Comparison of ENCODE assay signal across 24 mouse cellular contexts in the genomic region with DNA sequence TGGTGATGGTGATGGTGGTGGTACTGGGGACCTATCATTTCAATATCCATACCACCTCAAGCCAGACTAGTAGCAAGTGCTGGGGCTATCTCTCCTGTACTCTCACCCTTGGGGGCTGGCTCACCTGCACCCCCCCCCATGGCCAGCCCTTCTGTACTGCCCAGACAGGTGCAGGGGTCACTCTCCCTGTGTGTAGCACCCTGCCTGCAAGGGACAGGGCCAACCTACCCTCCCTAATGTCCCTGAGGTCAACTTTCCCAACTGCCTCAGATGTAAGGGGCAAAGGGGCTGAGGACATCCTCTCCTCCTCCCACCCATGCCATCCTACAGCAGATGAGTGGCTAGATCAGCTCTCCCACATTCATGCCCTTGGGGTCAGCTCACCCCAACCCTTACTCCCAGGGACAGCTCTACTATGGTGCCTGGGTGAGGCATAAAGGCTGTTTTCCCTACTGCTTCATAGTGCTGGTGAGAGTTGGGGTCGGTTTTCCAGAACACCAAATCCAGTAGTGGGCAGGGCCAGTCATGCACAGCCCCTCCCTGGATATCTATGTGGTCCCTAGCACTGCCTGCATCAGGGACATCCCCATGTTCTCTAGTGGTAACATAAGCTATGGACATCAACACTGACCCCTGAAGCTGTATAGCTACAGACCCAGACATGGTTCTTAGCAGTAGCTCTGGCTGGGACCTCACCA. TPM values are rescaled to one million over a fixed set of nuclear protein-coding genes. Genes with fewer than 3 reads are reported as not detected.
DNase-seq lines count a peak whose midpoint lies in the region; ATAC-seq lines count a peak whose summit lies in the region.
"Had no signal": no experiment of that assay in that cellular context is flagged by ENCODE, and none has a peak within 500 bp of the region (broad histone marks: within the 10 kb centered on the region; RNA-seq: fewer than 3 reads in every experiment).

No protein-coding gene starts in this region.

- no peak overlapping the region for H3K4me2 ChIP-seq in hindbrain, embryonic 12.5 days (replicated peaks)
- H3K4me2 ChIP-seq in hindbrain, embryonic 16.5 days (ENCODE audit: low read length) = no peak overlapping the region
- no peak overlapping the region for H3K4me2 ChIP-seq in embryonic facial prominence, embryonic 15.5 days (replicated peaks)
- no peak overlapping the region for H3K4me2 ChIP-seq in limb, embryonic 13.5 days (replicated peaks)
- H3K4me2 ChIP-seq: hindbrain, embryonic 15.5 days; liver, embryonic 13.5 days; neural tube, embryonic 12.5 days had no signal

- peaks cover 17% of the 10 kb centered on the region for H3K27me3 ChIP-seq in hindbrain, embryonic 12.5 days
- peaks cover 6% of the 10 kb centered on the region for H3K27me3 ChIP-seq in hindbrain, embryonic 16.5 days (replicated peaks; ENCODE audit: control insufficient read depth, insufficient read depth, low read length)
- peaks cover 21% of the 10 kb centered on the region for H3K27me3 ChIP-seq in megakaryocyte, embryonic 14.5 days (replicated peaks)
- peaks cover 11% of the 10 kb centered on the region for H3K27me3 ChIP-seq in embryonic facial prominence, embryonic 15.5 days
- H3K27me3 ChIP-seq in limb, embryonic 13.5 days = peaks cover 19% of the 10 kb centered on the region

- ATAC-seq in hindbrain, embryonic 12.5 days (ENCODE audit: low FRiP score) = 0 out of 2 replicates have a peak, but pooled peaks have one; percentile 30
- ATAC-seq in hindbrain, embryonic 16.5 days = no peak
- ATAC-seq in megakaryocyte, adult 5-6 weeks (ENCODE audit: poor library complexity, severe bottlenecking) = no peak
- ATAC-seq in embryonic facial prominence, embryonic 15.5 days (ENCODE audit: insufficient number of reproducible peaks, low FRiP score, low TSS enrichment, low read depth) = peak; percentile 29; the same call in 1 of the 2 replicates
- ATAC-seq in limb, embryonic 13.5 days (ENCODE audit: low FRiP score, low read depth) = peak; percentile 32
- ATAC-seq: forebrain, postnatal 0 days had no signal

- no peak overlapping the region for H3K27ac ChIP-seq in hindbrain, embryonic 12.5 days
- H3K27ac ChIP-seq in hindbrain, embryonic 16.5 days (ENCODE audit: low read depth, low read length) = no peak overlapping the region
- no peak overlapping the region for H3K27ac ChIP-seq in embryonic facial prominence, embryonic 15.5 days (replicated peaks)
- no peak overlapping the region for H3K27ac ChIP-seq in limb, embryonic 13.5 days
- H3K27ac ChIP-seq: gastrocnemius, adult 2 months; hindbrain, embryonic 15.5 days; liver, embryonic 13.5 days; neural tube, embryonic 12.5 days had no signal

- no peak overlapping the region for H3K9ac ChIP-seq in hindbrain, embryonic 12.5 days
- no peak overlapping the region for H3K9ac ChIP-seq in hindbrain, embryonic 16.5 days (ENCODE audit: low read depth, low read length)
- no peak overlapping the region for H3K9ac ChIP-seq in embryonic facial prominence, embryonic 15.5 days
- no peak overlapping the region for H3K9ac ChIP-seq in limb, embryonic 13.5 days
- H3K9ac ChIP-seq: forebrain, postnatal 0 days; hindbrain, embryonic 15.5 days; liver, embryonic 13.5 days; neural tube, embryonic 12.5 days had no signal

- no peak overlapping the region for H3K4me3 ChIP-seq in hindbrain, embryonic 12.5 days
- H3K4me3 ChIP-seq in hindbrain, embryonic 16.5 days (ENCODE audit: low read length) = no peak overlapping the region
- peak overlapping the region; percentile 53 for H3K4me3 ChIP-seq in megakaryocyte, embryonic 14.5 days (replicated peaks)
- H3K4me3 ChIP-seq in embryonic facial prominence, embryonic 15.5 days (replicated peaks) = no peak overlapping the region
- no peak overlapping the region for H3K4me3 ChIP-seq in limb, embryonic 13.5 days
- H3K4me3 ChIP-seq: gastrocnemius, adult 2 months; hindbrain, embryonic 15.5 days; liver, embryonic 13.5 days; neural tube, embryonic 12.5 days had no signal

- H3K9me3 ChIP-seq in hindbrain, embryonic 12.5 days (replicated peaks) = no peaks in the 10 kb centered on the region
- H3K9me3 ChIP-seq in hindbrain, embryonic 16.5 days (ENCODE audit: control insufficient read depth, low read length) = no peaks in the 10 kb centered on the region
- H3K9me3 ChIP-seq in megakaryocyte, embryonic 14.5 days = no peaks in the 10 kb centered on the region
- H3K9me3 ChIP-seq in embryonic facial prominence, embryonic 15.5 days (replicated peaks) = no peaks in the 10 kb centered on the region
- H3K9me3 ChIP-seq in limb, embryonic 13.5 days = no peaks in the 10 kb centered on the region
- H3K9me3 ChIP-seq: hindbrain, embryonic 15.5 days; liver, embryonic 13.5 days; neural tube, embryonic 12.5 days had no signal

- DNase-seq in frontal cortex, postnatal 10 days (ENCODE audit: low spot score in 2 of 2) = no peak
- DNase-seq: adrenal gland, postnatal 36 days; cerebellum, adult 9-10 months; forebrain, postnatal 0 days; gastrocnemius, adult 2 months; kidney, adult 2 months; liver, embryonic 13.5 days; lung, postnatal 10 days; thymus, postnatal 25 days had no signal

- WGBS in hindbrain, embryonic 12.5 days = 45% methylated on average over 1 of the region's 1 CpGs
- WGBS in hindbrain, embryonic 16.5 days = 65% methylated on average over 1 of the region's 1 CpGs
- WGBS in embryonic facial prominence, embryonic 15.5 days = 40% methylated on average over 1 of the region's 1 CpGs
- 47% methylated on average over 1 of the region's 1 CpGs for WGBS in limb, embryonic 13.5 days

- H3K36me3 ChIP-seq in hindbrain, embryonic 12.5 days = no peaks in the 10 kb centered on the region
- no peaks in the 10 kb centered on the region for H3K36me3 ChIP-seq in hindbrain, embryonic 16.5 days (ENCODE audit: control insufficient read depth, insufficient read depth, low read length)
- H3K36me3 ChIP-seq in megakaryocyte, embryonic 14.5 days (replicated peaks; ENCODE audit: low read length) = no peaks in the 10 kb centered on the region
- H3K36me3 ChIP-seq in embryonic facial prominence, embryonic 15.5 days = no peaks in the 10 kb centered on the region
- no peaks in the 10 kb centered on the region for H3K36me3 ChIP-seq in limb, embryonic 13.5 days
- H3K36me3 ChIP-seq: hindbrain, embryonic 15.5 days; liver, embryonic 13.5 days; neural tube, embryonic 12.5 days had no signal

- H3K4me1 ChIP-seq in hindbrain, embryonic 12.5 days = no peaks in the 10 kb centered on the region
- H3K4me1 ChIP-seq in hindbrain, embryonic 16.5 days (ENCODE audit: control insufficient read depth, insufficient read depth, low read depth, low read length) = no peaks in the 10 kb centered on the region
- H3K4me1 ChIP-seq in megakaryocyte, embryonic 14.5 days = peaks cover 5% of the 10 kb centered on the region
- H3K4me1 ChIP-seq in embryonic facial prominence, embryonic 15.5 days = no peaks in the 10 kb centered on the region
- H3K4me1 ChIP-seq in limb, embryonic 13.5 days = peaks cover 2% of the 10 kb centered on the region; the same call in 1 of the 2 replicates
- H3K4me1 ChIP-seq: liver, embryonic 13.5 days; neural tube, embryonic 12.5 days had no signal

RNA-seq across cellular contexts. Expression of a gene that starts 5.3 kb away (rescaled TPM):
- not detected in 2 replicates for polyA plus RNA-seq in hindbrain, embryonic 12.5 days (2016; fragmentation: Nextera tagmentation; extraction: Ambion mirVana)
- not detected in 2 replicates for polyA plus RNA-seq in hindbrain, embryonic 16.5 days (2015; fragmentation: Nextera tagmentation; extraction: Ambion mirVana)
- polyA plus RNA-seq in megakaryocyte, embryonic 14.5 days (2012; ENCODE audit: insufficient read depth, low replicate concordance) = not detected in 2 replicates
- not detected in 2 replicates for total RNA-seq in megakaryocyte, adult 5-6 weeks (2015)
- not detected in 2 replicates for total RNA-seq in megakaryocyte, adult 5-6 weeks (2017)
- not detected in 2 replicates for polyA plus RNA-seq in embryonic facial prominence, embryonic 15.5 days (2015; fragmentation: Nextera tagmentation; extraction: Ambion mirVana)
- polyA plus RNA-seq in limb, embryonic 13.5 days (2015; fragmentation: Nextera tagmentation; extraction: Ambion mirVana) = not detected in 2 replicates
- total RNA-seq: adrenal gland, postnatal 36 days; ES-E14; gastrocnemius, adult 2 months; granulocyte monocyte progenitor cell, adult 5-6 weeks; layer of hippocampus, postnatal 14 days; left cerebral cortex, postnatal 14 days had no signal
- polyA plus RNA-seq: cortical plate, adult 2 months; forebrain, postnatal 0 days; heart, embryonic 16.5 days; hindbrain, embryonic 15.5 days; kidney, adult 2 months; liver, embryonic 13.5 days had no signal

RNA-seq across cellular contexts. Expression of a gene that starts 41.0 kb away (rescaled TPM):
- 0.09 TPM in 1 of 2 replicates, not detected in the other for polyA plus RNA-seq in hindbrain, embryonic 12.5 days (2016; fragmentation: Nextera tagmentation; extraction: Ambion mirVana)
- polyA plus RNA-seq in hindbrain, embryonic 16.5 days (2015; fragmentation: Nextera tagmentation; extraction: Ambion mirVana) = not detected in 2 replicates
- not detected in 2 replicates for polyA plus RNA-seq in megakaryocyte, embryonic 14.5 days (2012; ENCODE audit: insufficient read depth, low replicate concordance)
- total RNA-seq in megakaryocyte, adult 5-6 weeks (2015) = not detected in 2 replicates
- not detected in 2 replicates for total RNA-seq in megakaryocyte, adult 5-6 weeks (2017)
- polyA plus RNA-seq in embryonic facial prominence, embryonic 15.5 days (2015; fragmentation: Nextera tagmentation; extraction: Ambion mirVana) = not detected in 2 replicates
- not detected in 2 replicates for polyA plus RNA-seq in limb, embryonic 13.5 days (2015; fragmentation: Nextera tagmentation; extraction: Ambion mirVana)
- total RNA-seq: adrenal gland, postnatal 36 days; ES-E14; forebrain, postnatal 0 days; gastrocnemius, adult 2 months; granulocyte monocyte progenitor cell, adult 5-6 weeks; layer of hippocampus, postnatal 14 days; left cerebral cortex, postnatal 14 days had no signal
- polyA plus RNA-seq: cortical plate, adult 2 months; hindbrain, embryonic 15.5 days; kidney, adult 2 months; large intestine, adult 2 months; liver, embryonic 13.5 days; neural tube, embryonic 12.5 days had no signal

Comparison
In these comparisons a context has a peak if more than half of its experiments do, and no peak if none do; other contexts are left out.
1. ATAC-seq: peak in hindbrain, embryonic 12.5 days (single experiment), embryonic facial prominence, embryonic 15.5 days (single experiment) and limb, embryonic 13.5 days (single experiment); none in hindbrain, embryonic 16.5 days (single experiment) and megakaryocyte, adult 5-6 weeks (single experiment).